In the genomic region with DNA sequence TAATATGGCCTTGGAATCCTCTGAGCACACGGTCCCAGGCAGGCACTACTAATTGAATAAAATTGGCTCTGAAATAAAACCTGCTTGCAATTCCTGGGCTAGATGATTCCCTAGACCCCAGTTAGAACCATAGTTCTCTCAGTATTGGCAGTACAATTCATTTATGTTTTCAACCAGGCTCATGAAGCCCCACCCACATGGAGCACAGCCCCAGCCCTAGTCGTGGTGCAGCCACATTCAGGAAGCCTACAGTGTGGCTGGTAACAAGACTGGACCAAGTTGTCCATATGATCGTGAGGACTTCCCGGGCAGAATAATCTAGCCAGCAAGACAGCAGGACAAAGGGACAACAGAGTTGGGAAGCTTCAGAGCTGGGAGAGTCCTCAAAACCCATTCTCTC, we compare ENCODE assay signal across 16 mouse cellular contexts.
DNase-seq lines count a peak whose midpoint lies in the region; ATAC-seq and TF ChIP-seq lines count a peak whose summit lies in the region.
"Had no signal": no experiment of that assay in that cellular context is flagged by ENCODE, and none has a peak within 500 bp of the region (broad histone marks: within the 10 kb centered on the region; RNA-seq: fewer than 3 reads in every experiment).

No protein-coding gene starts in this region.

- H3K36me3 ChIP-seq in embryonic facial prominence, embryonic 15.5 days, result no peaks in the 10 kb centered on the region
- peaks cover 14% of the 10 kb centered on the region for H3K36me3 ChIP-seq in embryonic facial prominence, embryonic 10.5 days (replicated peaks)
- peaks cover 7% of the 10 kb centered on the region; the same call in 1 of the 2 replicates for H3K36me3 ChIP-seq in kidney, embryonic 15.5 days
- H3K36me3 ChIP-seq in limb, embryonic 14.5 days (ENCODE audit: control insufficient read depth, insufficient read depth, low read length), result no peaks in the 10 kb centered on the region
- H3K36me3 ChIP-seq: heart, embryonic 13.5 days; lung, embryonic 15.5 days had no signal

- no peaks in the 10 kb centered on the region for H3K9me3 ChIP-seq in embryonic facial prominence, embryonic 15.5 days (replicated peaks)
- 0 out of 2 replicates have a peak, but pooled peaks cover 3% of the 10 kb centered on the region for H3K9me3 ChIP-seq in embryonic facial prominence, embryonic 10.5 days
- H3K9me3 ChIP-seq in kidney, embryonic 15.5 days (replicated peaks), result no peaks in the 10 kb centered on the region
- H3K9me3 ChIP-seq in limb, embryonic 14.5 days (ENCODE audit: control insufficient read depth, low read length), result no peaks in the 10 kb centered on the region
- H3K9me3 ChIP-seq: forebrain, embryonic 13.5 days; heart, embryonic 13.5 days; lung, embryonic 15.5 days had no signal

- peaks cover 31% of the 10 kb centered on the region for H3K4me1 ChIP-seq in embryonic facial prominence, embryonic 15.5 days
- H3K4me1 ChIP-seq in embryonic facial prominence, embryonic 10.5 days, result peaks cover 16% of the 10 kb centered on the region
- H3K4me1 ChIP-seq in kidney, embryonic 15.5 days, result peaks cover 71% of the 10 kb centered on the region
- peaks cover 64% of the 10 kb centered on the region for H3K4me1 ChIP-seq in limb, embryonic 14.5 days (ENCODE audit: control insufficient read depth, insufficient read depth, low read length)

- H3K4me2 ChIP-seq in embryonic facial prominence, embryonic 15.5 days (replicated peaks), result no peak overlapping the region
- no peak overlapping the region for H3K4me2 ChIP-seq in kidney, embryonic 15.5 days
- no peak overlapping the region for H3K4me2 ChIP-seq in limb, embryonic 14.5 days (replicated peaks; ENCODE audit: low read depth, low read length, severe bottlenecking)
- H3K4me2 ChIP-seq: forebrain, embryonic 13.5 days; heart, embryonic 13.5 days; liver, embryonic 11.5 days; lung, embryonic 15.5 days had no signal

- ATAC-seq in embryonic facial prominence, embryonic 15.5 days (ENCODE audit: insufficient number of reproducible peaks, low FRiP score, low TSS enrichment, low read depth), result 0 out of 2 replicates have a peak, but pooled peaks have one; percentile 29
- ATAC-seq in kidney, embryonic 15.5 days (replicated peaks; ENCODE audit: low FRiP score), result no peak
- ATAC-seq in limb, embryonic 14.5 days (ENCODE audit: low FRiP score, low read depth), result 0 out of 2 replicates have a peak, but pooled peaks have one; percentile 28
- ATAC-seq: forebrain, embryonic 13.5 days had no signal

- no peak for DNase-seq in embryonic facial prominence, embryonic 10.5 days (ENCODE audit: low spot score)
- no peak for DNase-seq in kidney, postnatal 36 days
- DNase-seq in NIH3T3 (ENCODE audit: low read depth), result peak; percentile 33
- no peak for DNase-seq in limb, embryonic 14.5 days (ENCODE audit: low spot score)
- no peak for DNase-seq in left cerebral cortex, adult 8-10 months (ENCODE audit: low spot score in 2 of 2)
- DNase-seq in layer of hippocampus, adult 8-10 months (ENCODE audit: low spot score in 2 of 2), result no peak
- DNase-seq: adrenal gland, postnatal 14 days; cerebellum, adult 2 months; gastrocnemius, postnatal 36 days; thymus, adult 18-20 months had no signal

- no peaks in the 10 kb centered on the region for H3K27me3 ChIP-seq in embryonic facial prominence, embryonic 15.5 days
- no peaks in the 10 kb centered on the region for H3K27me3 ChIP-seq in embryonic facial prominence, embryonic 10.5 days (replicated peaks; ENCODE audit: low read depth, poor library complexity, severe bottlenecking)
- H3K27me3 ChIP-seq in kidney, embryonic 15.5 days, result no peaks in the 10 kb centered on the region
- no peaks in the 10 kb centered on the region for H3K27me3 ChIP-seq in limb, embryonic 14.5 days (ENCODE audit: control insufficient read depth, insufficient read depth, low read length)
- H3K27me3 ChIP-seq: forebrain, embryonic 13.5 days; heart, embryonic 13.5 days; lung, embryonic 15.5 days had no signal

- no peak overlapping the region for H3K9ac ChIP-seq in embryonic facial prominence, embryonic 15.5 days
- no peak overlapping the region for H3K9ac ChIP-seq in kidney, embryonic 15.5 days
- no peak overlapping the region for H3K9ac ChIP-seq in limb, embryonic 14.5 days (ENCODE audit: low read depth, low read length, severe bottlenecking)
- H3K9ac ChIP-seq: forebrain, embryonic 13.5 days; heart, embryonic 13.5 days; lung, embryonic 15.5 days had no signal

- WGBS in embryonic facial prominence, embryonic 15.5 days, result 70% methylated on average over 4 of the region's 4 CpGs
- 83% methylated on average over 4 of the region's 4 CpGs for WGBS in embryonic facial prominence, embryonic 10.5 days
- WGBS in kidney, embryonic 15.5 days, result 63% methylated on average over 4 of the region's 4 CpGs
- WGBS in limb, embryonic 14.5 days, result 50% methylated on average over 4 of the region's 4 CpGs

- no peak overlapping the region for H3K27ac ChIP-seq in embryonic facial prominence, embryonic 15.5 days (replicated peaks)
- H3K27ac ChIP-seq in embryonic facial prominence, embryonic 10.5 days (replicated peaks), result no peak overlapping the region
- peak overlapping the region; percentile 96 for H3K27ac ChIP-seq in kidney, embryonic 15.5 days
- H3K27ac ChIP-seq in limb, embryonic 14.5 days (replicated peaks; ENCODE audit: low read depth, low read length), result 0 out of 2 replicates have a peak overlapping the region, but pooled peaks have one; percentile 33
- H3K27ac ChIP-seq: forebrain, embryonic 13.5 days had no signal

- H3K4me3 ChIP-seq in embryonic facial prominence, embryonic 15.5 days (replicated peaks), result no peak overlapping the region
- H3K4me3 ChIP-seq in embryonic facial prominence, embryonic 10.5 days, result no peak overlapping the region
- H3K4me3 ChIP-seq in kidney, embryonic 15.5 days (replicated peaks), result no peak overlapping the region
- H3K4me3 ChIP-seq in limb, embryonic 14.5 days (replicated peaks; ENCODE audit: low read length), result no peak overlapping the region
- H3K4me3 ChIP-seq: forebrain, embryonic 13.5 days; heart, embryonic 13.5 days; lung, embryonic 15.5 days had no signal

- no peak for TF ChIP-seq POLR2A in limb, embryonic 14.5 days (IDR thresholded peaks at IDR 0.05; ENCODE audit: borderline replicate concordance, extremely low read depth, insufficient read depth, insufficient read length)

Comparison
In these comparisons a context has a peak if more than half of its experiments do, and no peak if none do; other contexts are left out.
1. H3K27ac ChIP-seq: peak in kidney, embryonic 15.5 days (single experiment) and limb, embryonic 14.5 days (single experiment); none in embryonic facial prominence, embryonic 15.5 days (single experiment) and embryonic facial prominence, embryonic 10.5 days (single experiment).